Mouse (Mus musculus) heart, embryonic 15.5 days (tissue): Measurements from ENCODE around the gene Osbp2. TPM values are rescaled to one million over a fixed set of nuclear protein-coding genes. Genes with fewer than 3 reads are reported as not detected.

Experiments used
- ATAC-seq: fragments of 200-750 bp; cut with Nextera tagmentation; replicated peaks from 2 replicates; pipeline ENCODE4 v1.8.0; 2017; ENCODE audit warnings: low read depth, moderate TSS enrichment; ENCODE audit not compliant: insufficient number of reproducible peaks, insufficient read depth, low FRiP score
- H3K27ac ChIP-seq: fragments of 300-500 bp; sonication (generic); 2 replicates; pipeline ENCODE4 v1.5.1; 2015; ENCODE audit warnings: mild to moderate bottlenecking, inconsistent platforms
- H3K27me3 ChIP-seq: fragments of 300-500 bp; sonication (generic); 2 replicates; pipeline ENCODE4 v1.6.1; 2015; ENCODE audit warnings: inconsistent platforms
- H3K36me3 ChIP-seq: fragments of 300-500 bp; sonication (generic); 2 replicates; pipeline ENCODE4 v1.6.1; 2015; ENCODE audit warnings: mild to moderate bottlenecking, inconsistent platforms
- H3K4me1 ChIP-seq: fragments of 300-500 bp; sonication (generic); replicated peaks from 2 replicates; pipeline ENCODE4 v1.6.1; 2015; ENCODE audit warnings: inconsistent platforms
- H3K4me2 ChIP-seq: fragments of 300-500 bp; sonication (generic); 2 replicates; pipeline ENCODE4 v1.6.1; 2015; ENCODE audit warnings: inconsistent platforms, mild to moderate bottlenecking, moderate library complexity
- H3K4me3 ChIP-seq: fragments of 300-500 bp; sonication (generic); 2 replicates; pipeline ENCODE4 v1.5.1; 2015; ENCODE audit warnings: mild to moderate bottlenecking, inconsistent platforms
- H3K9ac ChIP-seq: fragments of 300-500 bp; sonication (generic); 2 replicates; pipeline ENCODE4 v1.6.1; 2015; ENCODE audit warnings: mild to moderate bottlenecking, inconsistent platforms
- H3K9me3 ChIP-seq: fragments of 300-500 bp; sonication (generic); replicated peaks from 2 replicates; pipeline ENCODE4 v1.6.1; 2016; ENCODE audit warnings: inconsistent platforms
- WGBS: fragments of 180-500 bp; shearing (Covaris S2); methylation state at CpG from one replicate; pipeline ENCODE4 v1.1.7; 2015; ENCODE audit warnings: mixed read lengths; 5-methylcytosine and 5-hydroxymethylcytosine counted together
- polyA plus RNA-seq: library from polyadenylated mRNA; unstranded; fragments of >200 nt; fragmentation: Nextera tagmentation; extraction: Ambion mirVana; gene quantifications from 2 replicates; pipeline ENCODE4 v1.2.1, GENCODE M21; 2015

The Osbp2 gene
- polyA plus RNA-seq, 1 experiment from 2014 or later: 1.5 TPM

GRCm38 (mm10) chr11:3754685-3755084 lies 109.0 kb downstream of the Osbp2 start:
- H3K27me3 ChIP-seq: peaks cover 16% of the 10 kb centered on the region
- H3K4me2 ChIP-seq: no peak overlapping the region
- ATAC-seq: no peak
- no peaks in the 10 kb centered on the region for H3K36me3 ChIP-seq
- no peak overlapping the region for H3K4me3 ChIP-seq
- no peak overlapping the region for H3K27ac ChIP-seq
- H3K9ac ChIP-seq: no peak overlapping the region
- no peaks in the 10 kb centered on the region for H3K9me3 ChIP-seq
- no peaks in the 10 kb centered on the region for H3K4me1 ChIP-seq
- 61% methylated on average over 7 of the region's 7 CpGs for WGBS

- H3K9ac ChIP-seq: no peak overlapping the region
- 50% methylated on average over 9 of the region's 9 CpGs for WGBS
- H3K36me3 ChIP-seq: no peaks in the 10 kb centered on the region
- no peak overlapping the region for H3K27ac ChIP-seq
- H3K4me2 ChIP-seq: no peak overlapping the region
- no peaks in the 10 kb centered on the region for H3K4me1 ChIP-seq
- H3K27me3 ChIP-seq: peaks cover 11% of the 10 kb centered on the region
- H3K9me3 ChIP-seq: no peaks in the 10 kb centered on the region
- H3K4me3 ChIP-seq: no peak overlapping the region
- ATAC-seq: no peak
Measured at GRCm38 (mm10) chr11:3753897-3754296, 109.8 kb downstream of the Osbp2 start.

- no peak overlapping the region for H3K4me2 ChIP-seq
- WGBS: 79% methylated on average over 3 of the region's 3 CpGs
- no peaks in the 10 kb centered on the region for H3K36me3 ChIP-seq
- ATAC-seq: no peak
- no peak overlapping the region for H3K9ac ChIP-seq
- no peaks in the 10 kb centered on the region for H3K4me1 ChIP-seq
- H3K4me3 ChIP-seq: no peak overlapping the region
- no peak overlapping the region for H3K27ac ChIP-seq
- peaks cover 9% of the 10 kb centered on the region; the same call in 1 of the 2 replicates for H3K27me3 ChIP-seq
- no peaks in the 10 kb centered on the region for H3K9me3 ChIP-seq
Measured at GRCm38 (mm10) chr11:3752766-3753165, 110.9 kb downstream of the Osbp2 start.

- Histone ChIP-seq H3K9me3 (no peaks in the 10 kb centered on the region), H3K4me2 (no peak overlapping the region), H3K36me3 (no peaks in the 10 kb centered on the region), H3K9ac (no peak overlapping the region), H3K4me1 (no peaks in the 10 kb centered on the region), H3K27ac (no peak overlapping the region), H3K27me3 (peaks cover 10% of the 10 kb centered on the region), H3K4me3 (no peak overlapping the region)
- 19% methylated on average over 7 of the region's 7 CpGs for WGBS
- no peak for ATAC-seq
Measured at GRCm38 (mm10) chr11:3749831-3750230, 113.9 kb downstream of the Osbp2 start.

GRCm38 (mm10) chr11:3742449-3742848 lies 121.3 kb downstream of the Osbp2 start:
- Histone ChIP-seq H3K9ac (no peak overlapping the region), H3K4me3 (no peak overlapping the region), H3K4me2 (no peak overlapping the region), H3K36me3 (no peaks in the 10 kb centered on the region), H3K27me3 (peaks cover 13% of the 10 kb centered on the region), H3K9me3 (no peaks in the 10 kb centered on the region), H3K27ac (no peak overlapping the region), H3K4me1 (no peaks in the 10 kb centered on the region)
- 73% methylated on average over 8 of the region's 8 CpGs for WGBS
- no peak for ATAC-seq

- no peak for ATAC-seq
- Histone ChIP-seq H3K27me3 (peaks cover 13% of the 10 kb centered on the region), H3K9me3 (no peaks in the 10 kb centered on the region), H3K4me3 (no peak overlapping the region), H3K4me1 (no peaks in the 10 kb centered on the region), H3K27ac (no peak overlapping the region), H3K9ac (no peak overlapping the region), H3K4me2 (no peak overlapping the region), H3K36me3 (no peaks in the 10 kb centered on the region)
- WGBS: 77% methylated on average over 12 of the region's 12 CpGs
Measured at GRCm38 (mm10) chr11:3741183-3741582, 122.5 kb downstream of the Osbp2 start.

- Histone ChIP-seq H3K27ac (no peak overlapping the region), H3K9ac (no peak overlapping the region), H3K4me2 (no peak overlapping the region), H3K4me3 (no peak overlapping the region), H3K36me3 (no peaks in the 10 kb centered on the region), H3K9me3 (no peaks in the 10 kb centered on the region), H3K27me3 (peaks cover 6% of the 10 kb centered on the region; the same call in 1 of the 2 replicates), H3K4me1 (no peaks in the 10 kb centered on the region)
- no peak for ATAC-seq
- WGBS: 67% methylated on average over 2 of the region's 2 CpGs
Measured at GRCm38 (mm10) chr11:3738778-3739177, 124.9 kb downstream of the Osbp2 start.

GRCm38 (mm10) chr11:3735715-3736114 lies 128.0 kb downstream of the Osbp2 start:
- H3K9ac ChIP-seq: no peak overlapping the region
- no peaks in the 10 kb centered on the region for H3K36me3 ChIP-seq
- H3K9me3 ChIP-seq: no peaks in the 10 kb centered on the region
- H3K27me3 ChIP-seq: peaks cover 9% of the 10 kb centered on the region; the same call in 1 of the 2 replicates
- no peaks in the 10 kb centered on the region for H3K4me1 ChIP-seq
- no peak overlapping the region for H3K4me3 ChIP-seq
- WGBS: 75% methylated on average over 11 of the region's 11 CpGs
- no peak overlapping the region for H3K4me2 ChIP-seq
- no peak overlapping the region for H3K27ac ChIP-seq
- ATAC-seq: no peak

GRCm38 (mm10) chr11:3733933-3734636 lies 129.6 kb downstream of the Osbp2 start:
- H3K9ac ChIP-seq: no peak overlapping the region
- H3K9me3 ChIP-seq: no peaks in the 10 kb centered on the region
- peaks cover 9% of the 10 kb centered on the region; the same call in 1 of the 2 replicates for H3K27me3 ChIP-seq
- H3K36me3 ChIP-seq: no peaks in the 10 kb centered on the region
- WGBS: 75% methylated on average over 14 of the region's 14 CpGs
- no peak overlapping the region for H3K4me3 ChIP-seq
- H3K4me2 ChIP-seq: no peak overlapping the region
- no peak overlapping the region for H3K27ac ChIP-seq
- ATAC-seq: no peak; the same call in 1 of the 2 replicates
- no peaks in the 10 kb centered on the region for H3K4me1 ChIP-seq

- no peak overlapping the region for H3K9ac ChIP-seq
- H3K4me2 ChIP-seq: no peak overlapping the region
- no peaks in the 10 kb centered on the region for H3K4me1 ChIP-seq
- no peak overlapping the region for H3K4me3 ChIP-seq
- WGBS: 78% methylated on average over 4 of the region's 4 CpGs
- H3K36me3 ChIP-seq: no peaks in the 10 kb centered on the region
- ATAC-seq: no peak
- H3K27me3 ChIP-seq: peaks cover 9% of the 10 kb centered on the region; the same call in 1 of the 2 replicates
- no peaks in the 10 kb centered on the region for H3K9me3 ChIP-seq
- no peak overlapping the region for H3K27ac ChIP-seq
Measured at GRCm38 (mm10) chr11:3731469-3731868, 132.2 kb downstream of the Osbp2 start.

GRCm38 (mm10) chr11:3727438-3728105 lies 136.1 kb downstream of the Osbp2 start:
- ATAC-seq: no peak
- Histone ChIP-seq H3K9me3 (no peaks in the 10 kb centered on the region), H3K9ac (no peak overlapping the region)

More at GRCm38 (mm10) chr11:3727438-3728105, 136.1 kb downstream of the Osbp2 start:
- 54% methylated on average over 9 of the region's 9 CpGs for WGBS
- no peak overlapping the region for H3K4me3 ChIP-seq
- H3K27ac ChIP-seq: no peak overlapping the region
- no peaks in the 10 kb centered on the region for H3K36me3 ChIP-seq
- H3K4me2 ChIP-seq: no peak overlapping the region
- peaks cover 5% of the 10 kb centered on the region; the same call in 1 of the 2 replicates for H3K27me3 ChIP-seq
- H3K4me1 ChIP-seq: peaks cover 9% of the 10 kb centered on the region
